Mouse (Mus musculus): ENCODE data around the gene Mb.

DNA sequence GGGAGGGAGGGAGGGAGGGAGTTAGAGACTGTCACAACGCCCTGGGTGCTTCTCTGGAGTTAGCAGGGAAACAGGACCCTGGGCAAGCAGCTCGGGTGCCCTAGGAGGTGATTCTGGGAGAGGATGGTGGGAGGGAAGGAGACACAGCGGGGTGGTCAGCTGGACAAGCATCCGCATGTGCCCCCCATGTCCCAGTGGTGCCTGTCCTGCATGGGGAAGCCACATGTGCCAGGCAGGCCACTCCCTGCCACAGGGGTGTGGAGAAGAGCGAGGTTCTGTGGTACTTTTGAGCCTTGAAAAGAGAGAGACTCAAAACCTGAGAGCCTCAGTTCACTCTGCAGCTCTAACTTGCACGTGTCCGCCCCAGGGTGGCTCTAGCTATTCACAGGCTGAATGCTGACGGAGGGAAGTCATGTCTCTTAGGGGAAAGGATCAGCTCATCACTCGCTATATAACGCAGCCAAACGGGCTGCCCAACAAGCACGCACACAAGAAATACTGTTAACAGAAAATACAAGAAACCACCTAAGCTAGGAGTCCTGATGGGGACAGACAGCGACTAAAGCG, 28.9 kb upstream of the Mb start:
- TF ChIP-seq CTCF (IDR thresholded peaks at IDR 0.05; ENCODE audit: insufficient read depth, low read depth, low read length) = no peak
- TF ChIP-seq POLR2A (IDR thresholded peaks at IDR 0.05; ENCODE audit: insufficient read depth, low read depth, low read length) = no peak

Measured in olfactory bulb, adult 2 months (tissue).